Mouse (Mus musculus): ENCODE measurements around the gene Gm44790.

DNA sequence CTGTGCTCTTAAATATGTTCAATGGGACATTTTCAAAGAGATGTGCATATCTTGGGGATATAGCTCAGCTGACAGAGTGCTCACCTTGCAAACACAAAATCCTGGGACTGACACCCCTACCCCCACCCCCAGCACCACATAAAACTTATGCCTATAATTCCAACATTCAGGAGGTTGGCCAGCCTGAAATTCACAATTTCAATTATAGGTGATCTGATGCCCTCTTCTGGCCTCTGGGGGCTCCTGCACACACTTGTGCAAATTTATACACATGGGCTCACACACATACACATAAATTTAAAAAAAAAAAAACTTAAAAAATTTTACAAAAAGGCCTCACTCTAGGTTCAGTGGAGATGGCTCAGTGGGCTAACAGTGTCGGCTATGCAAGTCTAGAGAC lies 33.3 kb upstream of the Gm44790 start:
- TF ChIP-seq TBP (IDR thresholded peaks at IDR 0.05; ENCODE audit: low read depth, low read length): no peak
- TF ChIP-seq CTCF (IDR thresholded peaks at IDR 0.05 in 2 of 3, conservative IDR thresholded peaks at IDR 0.05 in 1 of 3; ENCODE audit: control insufficient read depth in 1 of 3, insufficient read depth in 1 of 3, low read depth in 2 of 3, low read length in 3 of 3, poor library complexity in 1 of 3, severe bottlenecking in 1 of 3): peak; percentile 23 to 48 (median 47); a peak in 5 of 6 replicates
- TF ChIP-seq GATA1 (IDR thresholded peaks at IDR 0.05; ENCODE audit: low read depth, low read length): no peak
- no peak for TF ChIP-seq JUND (IDR thresholded peaks at IDR 0.05; ENCODE audit: low read depth, low read length)
- no peak for TF ChIP-seq EP300 (IDR thresholded peaks at IDR 0.05; ENCODE audit: low read depth in 1 of 2, low read length in 2 of 2)
- TF ChIP-seq POLR2A (IDR thresholded peaks at IDR 0.05; ENCODE audit: control insufficient read depth in 1 of 2, insufficient read depth in 1 of 2, low read depth in 1 of 2, low read length in 2 of 2, poor library complexity in 1 of 2): no peak
